Comparison of ENCODE assay signal across 7 mouse cellular contexts in the genomic region with DNA sequence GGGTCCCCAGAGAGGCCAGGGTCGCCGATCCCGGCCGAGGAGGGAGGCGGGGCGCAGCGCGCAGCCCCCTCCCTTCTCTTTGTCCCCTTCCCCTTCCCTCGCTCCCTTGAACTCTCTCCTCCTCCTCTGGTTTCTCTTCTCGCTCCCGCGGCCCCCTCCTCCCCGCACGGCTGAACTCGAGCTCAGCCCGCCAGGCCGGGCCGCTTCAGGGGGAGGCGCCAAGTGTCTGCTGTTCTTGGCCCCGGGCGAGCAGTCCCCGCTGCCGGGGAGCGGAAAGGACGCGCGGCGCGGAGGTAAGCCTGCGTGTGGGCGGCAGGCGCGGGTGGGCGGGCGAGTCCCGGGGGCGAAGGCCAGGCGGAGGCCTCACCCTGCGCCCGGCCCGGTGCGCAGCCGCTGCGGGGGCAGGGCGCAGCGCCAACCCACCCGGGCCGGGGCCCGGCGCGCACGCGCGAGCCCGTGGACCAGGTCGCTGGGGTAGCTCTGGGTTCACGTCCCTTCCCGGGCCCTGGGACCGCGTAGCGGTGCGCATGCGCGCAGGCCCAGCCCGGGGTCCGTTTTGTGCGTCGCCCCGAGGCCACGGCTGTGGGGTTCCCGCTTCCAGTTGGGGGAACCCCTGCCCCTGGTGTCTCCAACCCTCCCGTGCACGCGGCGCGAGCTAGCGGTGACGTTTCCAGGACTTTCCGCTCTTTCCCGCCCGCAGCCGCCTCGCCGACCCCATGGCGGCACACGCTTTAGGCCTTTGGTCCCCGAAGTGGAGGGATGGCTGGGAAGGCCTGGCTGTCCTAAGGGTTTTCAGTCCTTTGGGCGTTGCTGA. TPM values are rescaled to one million over a fixed set of nuclear protein-coding genes. Genes with fewer than 3 reads are reported as not detected.
A peak's percentile ranks its signal among the peaks of the same experiment; 100 is the strongest.
DNase-seq lines count a peak whose midpoint lies in the region; ATAC-seq lines count a peak whose summit lies in the region.

No protein-coding gene starts in this region.

- peak; percentile 94 for ATAC-seq in intestine, embryonic 16.5 days
- ATAC-seq in midbrain, embryonic 12.5 days (ENCODE audit: low FRiP score, low read depth) = peak; percentile 93

- no peaks in the 10 kb centered on the region for H3K36me3 ChIP-seq in intestine, embryonic 16.5 days (ENCODE audit: control insufficient read depth, insufficient read depth, low read length)
- peaks cover 33% of the 10 kb centered on the region for H3K36me3 ChIP-seq in limb, embryonic 10.5 days
- peaks cover 7% of the 10 kb centered on the region for H3K36me3 ChIP-seq in midbrain, embryonic 12.5 days

- no peaks in the 10 kb centered on the region for H3K9me3 ChIP-seq in intestine, embryonic 16.5 days (ENCODE audit: control insufficient read depth, low read length)
- H3K9me3 ChIP-seq in limb, embryonic 10.5 days (replicated peaks) = no peaks in the 10 kb centered on the region
- H3K9me3 ChIP-seq in midbrain, embryonic 12.5 days = 0 out of 2 replicates have a peak, but pooled peaks cover 5% of the 10 kb centered on the region

- peak; percentile 95 for DNase-seq in adrenal gland, adult 2 months
- peak; percentile 85 for DNase-seq in embryo, embryonic 10.5 days (ENCODE audit: low spot score)
- DNase-seq in gastrocnemius, postnatal 4 days (ENCODE audit: low spot score in 2 of 2) = peak; percentile 77 to 85
- DNase-seq in limb, embryonic 10.5 days (ENCODE audit: low spot score) = peak; percentile 90
- peak; percentile 83 for DNase-seq in skeletal muscle tissue, adult 2 months (ENCODE audit: low read depth, low spot score)

- peak overlapping the region; percentile 90 for H3K4me2 ChIP-seq in intestine, embryonic 16.5 days (ENCODE audit: low read depth, low read length)
- peak overlapping the region; percentile 80 for H3K4me2 ChIP-seq in midbrain, embryonic 12.5 days (replicated peaks)

- under 1% methylated on average over 88 of the region's 88 CpGs for WGBS in intestine, embryonic 16.5 days
- under 1% methylated on average over 88 of the region's 88 CpGs for WGBS in limb, embryonic 10.5 days
- WGBS in midbrain, embryonic 12.5 days = under 1% methylated on average over 62 of the region's 88 CpGs

- H3K4me1 ChIP-seq in intestine, embryonic 16.5 days (ENCODE audit: control insufficient read depth, insufficient read depth, low read length) = peaks cover 5% of the 10 kb centered on the region; the same call in 1 of the 2 replicates
- H3K4me1 ChIP-seq in limb, embryonic 10.5 days = peaks cover 22% of the 10 kb centered on the region
- peaks cover 25% of the 10 kb centered on the region for H3K4me1 ChIP-seq in midbrain, embryonic 12.5 days

- peak overlapping the region; percentile 90 for H3K27ac ChIP-seq in intestine, embryonic 16.5 days (ENCODE audit: low read length)
- H3K27ac ChIP-seq in limb, embryonic 10.5 days = peak overlapping the region; percentile 100
- H3K27ac ChIP-seq in midbrain, embryonic 12.5 days (replicated peaks) = peak overlapping the region; percentile 100

- H3K27me3 ChIP-seq in intestine, embryonic 16.5 days (replicated peaks; ENCODE audit: control insufficient read depth, insufficient read depth, low read length) = no peaks in the 10 kb centered on the region
- no peaks in the 10 kb centered on the region for H3K27me3 ChIP-seq in limb, embryonic 10.5 days (ENCODE audit: low read depth, poor library complexity, severe bottlenecking)
- no peaks in the 10 kb centered on the region for H3K27me3 ChIP-seq in midbrain, embryonic 12.5 days

- peak overlapping the region; percentile 54 for H3K4me3 ChIP-seq in intestine, embryonic 16.5 days (ENCODE audit: low read length)
- H3K4me3 ChIP-seq in limb, embryonic 10.5 days = peak overlapping the region; percentile 84
- H3K4me3 ChIP-seq in midbrain, embryonic 12.5 days = peak overlapping the region; percentile 83

- H3K9ac ChIP-seq in intestine, embryonic 16.5 days (ENCODE audit: low read depth, low read length) = peak overlapping the region; percentile 96
- peak overlapping the region; percentile 97 for H3K9ac ChIP-seq in midbrain, embryonic 12.5 days (replicated peaks)

RNA-seq across cellular contexts. Expression of a gene that starts 20.3 kb away (rescaled TPM):
- 10 to 100 TPM; 28.6 to 34.3 TPM for total RNA-seq in adrenal gland, adult 2 months (2021)
- 30.7 and 39.4 TPM in 2 replicates for polyA plus RNA-seq in adrenal gland, adult 2 months (2012; rRNA removed)
- total RNA-seq in gastrocnemius, postnatal 4 days (2021) = 10 to 100 TPM; 44.7 to 45.8 TPM
- 55.5 and 62.2 TPM in 2 replicates for polyA plus RNA-seq in intestine, embryonic 16.5 days (2015; fragmentation: Nextera tagmentation; extraction: Ambion mirVana)
- polyA plus RNA-seq in limb, embryonic 10.5 days (2016; fragmentation: Nextera tagmentation; extraction: Ambion mirVana) = 202 and 208 TPM in 2 replicates
- 129 and 140 TPM in 2 replicates for polyA plus RNA-seq in midbrain, embryonic 12.5 days (2016; fragmentation: Nextera tagmentation; extraction: Ambion mirVana)

Comparison
In these comparisons a context has a peak if more than half of its experiments do, and no peak if none do; other contexts are left out.
1. Peak in every context shown above with its lines: DNase-seq, ATAC-seq, H3K4me3 ChIP-seq and H3K27ac ChIP-seq.